Mouse (Mus musculus) heart, adult 9 months (tissue): ENCODE measurements around the gene Cox11.
A peak's percentile ranks its signal among the peaks of the same experiment; 100 is the strongest.

Experiments
- DNase-seq, 2 experiments: peaks; one replicate each; pipeline ENCODE4 v3.0.0; 2022; ENCODE audit warnings: low spot score in 2 of 2

Cox11 gene

GRCm38 (mm10) chr11:90664345-90664986 is 26.5 kb downstream of the Cox11 start:
- no peak for DNase-seq

- DNase-seq: peak in 1 of 2 experiments; percentile 10
Observed at GRCm38 (mm10) chr11:90665161-90665560, 27.2 kb downstream of the Cox11 start.

- no peak for DNase-seq
Observed at GRCm38 (mm10) chr11:90666144-90666757, 28.3 kb downstream of the Cox11 start.

GRCm38 (mm10) chr11:90666916-90667315 is 28.9 kb downstream of the Cox11 start:
- DNase-seq: no peak

GRCm38 (mm10) chr11:90667325-90667724 is 29.4 kb downstream of the Cox11 start:
- no peak for DNase-seq

GRCm38 (mm10) chr11:90675479-90676110 is 37.6 kb downstream of the Cox11 start:
- no peak for DNase-seq

- no peak for DNase-seq
Observed at GRCm38 (mm10) chr11:90677027-90677426, 39.1 kb downstream of the Cox11 start.

- DNase-seq: no peak
Observed at GRCm38 (mm10) chr11:90677771-90678288, 39.9 kb downstream of the Cox11 start.

DNA sequence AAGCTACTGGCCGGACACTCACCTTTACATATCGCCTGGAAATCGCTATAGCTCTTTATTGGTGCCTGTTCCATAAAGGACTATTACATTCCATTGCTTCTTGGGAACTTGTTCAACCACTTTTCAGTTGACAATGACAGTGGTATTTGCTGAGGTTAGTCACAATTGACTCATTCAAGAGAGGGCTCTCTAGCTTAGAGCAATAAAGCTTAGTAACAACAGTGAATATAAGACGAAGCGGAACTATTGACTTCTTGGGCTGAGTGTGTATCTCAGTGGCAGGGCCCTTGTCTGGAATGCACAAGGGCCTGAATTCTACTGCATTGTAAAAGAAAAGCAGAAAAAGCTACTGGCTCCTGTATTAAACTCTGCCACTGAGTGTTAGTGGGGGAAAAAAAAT is 40.6 kb downstream of the Cox11 start:
- no peak for DNase-seq

- no peak for DNase-seq
Observed at GRCm38 (mm10) chr11:90681171-90681570, 43.2 kb downstream of the Cox11 start.

DNA sequence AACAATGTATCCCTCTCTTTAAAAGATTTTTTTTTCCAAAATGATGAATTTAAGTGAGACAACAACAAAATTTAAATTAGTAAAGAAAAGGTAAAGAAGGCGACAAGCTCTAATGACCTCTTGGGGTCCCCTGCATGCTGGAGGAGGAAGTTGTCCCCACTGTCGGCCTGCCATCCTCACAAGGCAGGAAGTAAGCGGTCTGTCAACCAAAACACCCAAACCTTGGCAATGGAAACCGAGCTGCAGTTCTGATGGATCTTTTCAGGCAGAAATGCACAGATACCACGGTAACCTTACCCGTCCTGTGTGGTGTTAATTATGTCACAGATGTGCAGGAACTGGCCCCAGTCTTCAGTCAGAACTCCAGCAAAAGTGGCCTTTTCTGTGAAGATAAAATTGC is 46.8 kb downstream of the Cox11 start:
- no peak for DNase-seq

- no peak for DNase-seq
Observed at GRCm38 (mm10) chr11:90685196-90685595, 47.2 kb downstream of the Cox11 start.

- no peak for DNase-seq
Observed at GRCm38 (mm10) chr11:90686287-90687025, 48.5 kb downstream of the Cox11 start.

GRCm38 (mm10) chr11:90687040-90687439 is 49.1 kb downstream of the Cox11 start:
- no peak for DNase-seq

DNA sequence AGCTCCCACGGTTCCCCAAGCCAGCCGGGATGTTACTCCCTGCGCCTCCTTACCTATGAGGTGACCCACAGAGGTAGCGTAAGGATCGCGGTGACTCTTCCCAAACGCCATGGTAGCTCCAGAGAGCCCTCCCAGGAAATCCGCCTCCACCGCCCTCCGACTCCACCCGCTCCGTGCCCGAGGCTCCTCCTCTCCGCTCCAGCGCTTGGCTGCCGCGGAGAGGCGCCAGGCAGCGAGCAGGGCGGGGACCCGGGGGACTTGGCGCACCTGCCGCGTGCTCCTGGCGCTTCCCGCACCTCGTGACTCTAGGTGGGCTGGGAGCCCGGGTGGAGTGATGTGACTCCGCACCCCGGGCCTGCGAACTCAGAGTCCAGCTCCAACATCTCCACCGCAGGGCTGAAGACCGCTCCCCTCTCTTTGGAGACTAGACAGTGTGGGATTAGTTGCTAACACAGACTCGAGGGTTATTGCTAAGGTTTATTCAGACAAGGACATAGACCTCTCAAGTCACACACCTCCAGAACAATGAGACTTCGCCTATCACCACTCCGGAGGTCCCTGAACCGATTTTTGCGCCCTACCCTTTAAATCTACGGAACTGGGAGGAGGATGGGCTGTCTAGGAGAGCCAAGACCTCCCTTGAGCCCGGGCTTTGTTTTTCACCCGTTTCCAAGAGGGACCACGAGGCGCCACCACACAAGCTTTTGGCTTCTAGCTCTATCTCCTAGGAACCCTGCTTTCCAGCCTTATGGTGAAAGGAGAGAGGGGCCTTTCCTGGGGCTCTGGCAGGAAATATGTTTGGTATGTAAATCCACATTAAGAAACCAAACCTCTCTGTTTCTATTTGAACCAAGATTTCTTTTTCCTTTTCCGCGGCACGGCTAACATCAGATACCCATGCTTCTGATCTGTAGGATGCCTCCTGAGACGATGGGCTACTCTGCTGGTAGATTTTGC is 49.8 kb downstream of the Cox11 start, which contains the start of gene Tom1l1:
Gene Tom1l1 (minus strand): TSS at position 907 of the 957 bp plus-strand sequence.
- DNase-seq: peak; percentile 46 to 72

DNA sequence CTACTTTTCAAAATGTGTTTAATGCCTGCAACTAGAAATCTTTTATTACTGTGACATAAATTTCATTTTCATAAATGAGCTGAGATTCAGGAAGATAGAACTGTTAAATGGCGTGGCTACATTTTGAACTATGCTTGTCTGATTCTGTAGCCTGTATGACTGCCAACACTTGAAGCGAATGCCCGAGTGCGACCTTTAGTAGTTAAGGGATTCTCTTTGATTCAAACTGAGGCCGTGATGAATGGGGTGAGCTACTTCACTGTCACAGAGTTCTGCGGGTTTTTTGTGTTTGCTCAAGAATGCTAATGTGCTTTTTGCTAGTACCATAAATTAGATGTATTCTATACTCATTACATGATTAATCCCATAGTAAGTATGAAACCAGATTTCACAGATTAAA is 52.4 kb downstream of the Cox11 start:
- no peak for DNase-seq

- DNase-seq: no peak
Observed at GRCm38 (mm10) chr11:90694206-90694605, 56.2 kb downstream of the Cox11 start.
